Mouse (Mus musculus): ENCODE data around the gene Pcdh18. TPM values are rescaled to one million over a fixed set of nuclear protein-coding genes. Genes with fewer than 3 reads are reported as not detected.

Gene Pcdh18
- polyA plus RNA-seq (2016; fragmentation: Nextera tagmentation; extraction: Ambion mirVana), result 142 and 152 TPM in 2 replicates

DNA sequence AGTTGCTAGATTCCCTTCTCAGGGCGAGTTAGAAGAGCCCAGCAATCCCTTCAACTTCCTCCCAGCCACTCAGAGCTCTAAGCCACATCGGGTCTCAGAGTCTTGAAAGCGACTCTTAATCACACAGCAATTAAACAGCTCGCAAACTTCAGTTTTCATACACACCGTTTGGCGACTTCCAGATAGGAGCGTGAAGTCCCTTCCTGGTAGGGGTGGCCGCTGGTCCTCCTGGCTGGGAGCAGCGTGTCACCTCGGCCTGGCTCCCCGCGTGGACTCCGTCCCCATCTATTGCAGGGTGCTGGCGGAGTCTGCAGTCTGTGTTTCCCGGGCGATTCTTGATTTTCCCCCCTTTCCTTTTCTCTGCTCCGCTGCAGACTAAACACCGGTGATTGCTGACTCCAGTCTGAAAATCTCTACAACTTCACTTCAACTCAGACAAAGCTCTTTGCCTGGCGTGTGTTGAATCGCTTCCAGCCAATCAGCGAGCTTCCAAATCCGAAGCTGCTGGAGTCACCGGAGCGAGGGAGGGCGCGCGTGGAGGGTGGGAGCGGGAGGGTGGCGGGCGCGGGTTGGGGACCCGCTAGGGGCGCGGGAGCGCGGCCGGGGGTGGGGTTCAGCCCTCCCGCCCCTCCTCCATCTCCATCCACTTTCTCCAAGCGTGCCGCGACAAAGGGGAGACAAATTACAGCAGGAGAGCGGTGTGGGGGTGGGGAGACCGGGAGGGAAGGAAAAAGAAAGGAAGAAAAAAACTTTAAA, at the start of gene Pcdh18:
Gene Pcdh18 (minus strand): TSS at position 456 of the 756 bp plus-strand sequence.
- Histone ChIP-seq H3K4me2 (replicated peaks) (peak within 1 kb of the TSS; percentile 74), H3K36me3 (peaks cover 29% of the 10 kb centered on the region), H3K4me1 (0 out of 2 replicates have a peak, but pooled peaks cover 18% of the 10 kb centered on the region), H3K9me3 (no peaks in the 10 kb centered on the region), H3K27ac (peak within 1 kb of the TSS; percentile 100), H3K27me3 (no peaks in the 10 kb centered on the region), H3K4me3 (peak within 1 kb of the TSS; percentile 75), H3K9ac (peak within 1 kb of the TSS; percentile 89)
- peak; percentile 93 for ATAC-seq (ENCODE audit: insufficient number of reproducible peaks, insufficient read depth, low FRiP score, low TSS enrichment)
- 2% methylated on average over 43 of the region's 43 CpGs for WGBS

DNA sequence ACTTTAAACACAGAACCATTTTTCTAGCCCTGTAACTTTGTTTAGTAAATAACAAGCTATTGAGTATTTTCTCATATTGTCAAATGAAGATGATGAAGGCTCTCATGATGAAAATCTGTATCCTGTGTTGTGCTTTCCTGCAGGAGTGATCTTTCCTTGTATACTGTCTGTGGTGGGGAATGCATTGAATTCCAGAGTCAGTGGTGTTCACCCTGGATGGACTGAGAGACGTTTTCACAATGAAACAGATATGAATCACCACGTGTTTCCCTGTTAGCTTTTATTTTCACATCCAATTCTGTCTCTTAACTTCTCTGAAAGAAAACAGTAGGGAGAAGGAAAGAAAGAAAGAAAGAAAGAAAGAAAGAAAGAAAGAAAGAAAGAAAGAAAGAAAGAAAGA, 49.7 kb upstream of the Pcdh18 start:
- no peaks in the 10 kb centered on the region for H3K36me3 ChIP-seq
- no peak overlapping the region for H3K4me2 ChIP-seq (replicated peaks)
- H3K9me3 ChIP-seq, result no peaks in the 10 kb centered on the region
- WGBS, result 35% methylated on average over 2 of the region's 2 CpGs
- H3K4me1 ChIP-seq, result 0 out of 2 replicates have a peak, but pooled peaks cover 3% of the 10 kb centered on the region
- no peak overlapping the region for H3K9ac ChIP-seq
- no peaks in the 10 kb centered on the region for H3K27me3 ChIP-seq
- ATAC-seq (ENCODE audit: insufficient number of reproducible peaks, insufficient read depth, low FRiP score, low TSS enrichment), result no peak
- no peak overlapping the region for H3K27ac ChIP-seq
- no peak overlapping the region for H3K4me3 ChIP-seq

DNA sequence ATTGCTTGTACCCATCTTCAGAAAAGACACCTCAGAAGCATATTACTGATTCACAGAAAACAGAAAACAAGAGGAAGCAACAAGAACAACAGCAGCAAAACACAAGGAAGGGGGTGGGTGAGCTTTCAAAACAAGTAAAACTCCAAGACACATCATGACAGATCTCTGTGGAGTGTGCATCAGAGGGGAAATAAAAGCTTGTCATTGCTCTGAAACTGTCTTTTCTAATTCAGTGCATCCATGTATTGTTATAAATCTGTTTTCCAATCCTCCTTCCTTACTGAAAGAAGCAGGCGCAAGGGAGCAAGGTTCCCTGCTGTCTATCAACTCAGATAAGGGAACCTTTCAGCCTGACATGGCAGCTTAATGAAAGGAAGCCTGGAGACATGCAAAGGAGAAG, 48.4 kb upstream of the Pcdh18 start:
- H3K9me3 ChIP-seq, result no peaks in the 10 kb centered on the region
- 0 out of 2 replicates have a peak, but pooled peaks cover 3% of the 10 kb centered on the region for H3K4me1 ChIP-seq
- no peak overlapping the region for H3K4me3 ChIP-seq
- H3K36me3 ChIP-seq, result no peaks in the 10 kb centered on the region
- H3K27me3 ChIP-seq, result no peaks in the 10 kb centered on the region
- 83% methylated on average over 1 of the region's 1 CpGs for WGBS
- no peak overlapping the region for H3K9ac ChIP-seq
- ATAC-seq (ENCODE audit: insufficient number of reproducible peaks, insufficient read depth, low FRiP score, low TSS enrichment), result no peak
- H3K27ac ChIP-seq, result no peak overlapping the region
- H3K4me2 ChIP-seq (replicated peaks), result no peak overlapping the region

DNA sequence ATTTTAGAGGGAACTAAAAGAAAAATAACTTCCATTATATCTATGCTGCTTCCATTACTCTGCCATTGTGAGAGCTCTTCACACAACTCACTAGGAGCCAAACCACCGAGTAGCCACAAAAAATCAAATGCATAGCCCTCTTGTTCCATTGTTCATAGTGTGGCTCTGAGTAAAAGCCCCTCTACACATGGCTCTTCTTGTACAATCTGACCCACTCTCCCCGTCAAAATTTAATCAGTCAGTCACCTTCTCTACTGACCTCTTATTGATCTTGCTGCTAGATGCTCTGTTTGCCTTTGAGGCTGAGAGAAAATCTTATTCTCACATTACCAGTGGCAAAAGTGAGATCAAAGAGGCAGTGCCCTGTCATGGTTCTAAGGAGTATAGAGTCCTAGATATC, 31.2 kb upstream of the Pcdh18 start:
- no peak overlapping the region for H3K9ac ChIP-seq
- H3K4me2 ChIP-seq (replicated peaks), result no peak overlapping the region
- 37% methylated on average over 2 of the region's 2 CpGs for WGBS
- no peaks in the 10 kb centered on the region for H3K4me1 ChIP-seq
- no peaks in the 10 kb centered on the region for H3K36me3 ChIP-seq
- no peaks in the 10 kb centered on the region for H3K27me3 ChIP-seq
- no peak for ATAC-seq (ENCODE audit: insufficient number of reproducible peaks, insufficient read depth, low FRiP score, low TSS enrichment)
- no peaks in the 10 kb centered on the region for H3K9me3 ChIP-seq
- H3K27ac ChIP-seq, result no peak overlapping the region
- H3K4me3 ChIP-seq, result no peak overlapping the region

DNA sequence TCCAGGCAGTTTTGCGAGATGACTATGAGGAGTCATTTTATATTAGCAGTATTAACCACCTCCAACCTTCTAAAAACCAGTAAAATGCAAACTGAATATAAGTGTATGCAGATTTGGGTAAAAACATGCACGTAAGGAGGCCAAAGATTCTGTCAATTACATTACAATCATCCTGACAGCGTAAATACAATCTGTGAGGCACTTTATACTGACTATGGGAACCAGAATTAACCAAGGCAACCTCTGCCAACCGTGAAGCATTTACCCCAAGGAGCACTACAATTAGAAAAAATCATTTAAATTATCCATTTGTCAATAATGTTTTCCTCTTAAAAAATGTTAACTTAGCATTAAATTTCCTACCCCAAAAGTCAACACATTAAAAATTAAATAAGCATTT, 30.6 kb upstream of the Pcdh18 start:
- H3K36me3 ChIP-seq, result no peaks in the 10 kb centered on the region
- WGBS, result 65% methylated on average over 4 of the region's 4 CpGs
- no peaks in the 10 kb centered on the region for H3K4me1 ChIP-seq
- no peak overlapping the region for H3K9ac ChIP-seq
- H3K27ac ChIP-seq, result no peak overlapping the region
- no peak overlapping the region for H3K4me2 ChIP-seq (replicated peaks)
- no peaks in the 10 kb centered on the region for H3K27me3 ChIP-seq
- H3K4me3 ChIP-seq, result no peak overlapping the region
- ATAC-seq (ENCODE audit: insufficient number of reproducible peaks, insufficient read depth, low FRiP score, low TSS enrichment), result no peak
- H3K9me3 ChIP-seq, result no peaks in the 10 kb centered on the region

DNA sequence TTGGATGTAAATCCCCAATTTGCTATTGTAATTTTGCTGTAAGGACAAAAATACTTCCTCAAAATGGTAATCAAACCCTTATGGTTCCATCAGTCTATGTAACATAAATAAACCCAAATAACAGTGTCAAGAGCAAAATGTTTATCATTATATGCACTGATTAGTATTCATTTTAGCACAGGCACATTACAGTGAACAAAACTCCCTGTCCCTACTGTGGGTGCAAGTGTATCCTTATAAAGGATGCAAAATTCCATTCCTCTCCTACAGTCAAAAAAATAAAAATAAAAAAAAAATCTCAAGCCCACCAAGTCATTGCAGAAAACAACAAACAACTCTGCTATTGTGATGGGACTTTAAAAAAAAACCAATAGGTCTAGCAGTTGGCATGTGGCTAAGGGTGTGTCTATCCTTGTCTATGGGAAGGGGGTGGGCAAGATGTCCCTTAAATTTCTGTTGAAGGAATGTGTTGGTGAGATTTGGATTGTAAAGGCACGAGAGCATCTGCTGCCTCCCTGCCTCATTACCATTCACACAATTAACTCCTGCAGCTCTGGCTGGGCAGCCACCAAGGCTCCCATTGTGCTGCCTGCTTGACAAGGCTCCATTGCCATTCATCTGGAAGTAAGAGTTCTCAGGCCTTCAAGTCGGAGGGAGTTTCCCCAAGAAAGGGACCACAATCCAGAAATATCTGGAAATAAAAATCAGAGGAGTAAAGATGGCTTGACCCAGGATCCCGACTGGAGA, 12.0 kb upstream of the Pcdh18 start:
- H3K9me3 ChIP-seq, result no peaks in the 10 kb centered on the region
- no peak overlapping the region for H3K9ac ChIP-seq
- H3K4me1 ChIP-seq, result peaks cover 10% of the 10 kb centered on the region; the same call in 1 of the 2 replicates
- no peak overlapping the region for H3K27ac ChIP-seq
- H3K4me3 ChIP-seq, result no peak overlapping the region
- H3K27me3 ChIP-seq, result no peaks in the 10 kb centered on the region
- no peak overlapping the region for H3K4me2 ChIP-seq (replicated peaks)
- no peak for ATAC-seq (ENCODE audit: insufficient number of reproducible peaks, insufficient read depth, low FRiP score, low TSS enrichment)
- 11% methylated on average over 3 of the region's 3 CpGs for WGBS
- H3K36me3 ChIP-seq, result no peaks in the 10 kb centered on the region

DNA sequence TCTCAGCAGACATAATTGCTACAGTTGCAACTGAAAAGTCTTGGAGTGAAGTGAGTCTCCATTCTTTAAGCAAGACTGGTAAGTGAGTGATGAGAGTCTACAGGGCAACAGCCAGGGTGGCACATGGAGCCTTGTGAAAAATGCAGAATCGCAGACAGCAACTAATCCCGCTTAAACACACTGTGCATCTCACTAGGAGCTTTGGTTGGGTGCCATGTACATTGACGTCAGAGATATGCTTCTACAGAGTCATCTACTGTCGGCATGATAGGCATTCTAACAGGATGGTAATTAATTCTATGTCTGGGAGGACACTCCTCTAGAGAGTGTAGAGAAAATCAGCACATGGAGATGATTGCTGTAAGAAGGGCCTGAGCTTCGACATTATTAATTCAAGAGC, 5.6 kb upstream of the Pcdh18 start:
- Histone ChIP-seq H3K36me3 (no peaks in the 10 kb centered on the region), H3K4me3 (no peak overlapping the region), H3K27ac (no peak overlapping the region), H3K27me3 (no peaks in the 10 kb centered on the region), H3K4me1 (no peaks in the 10 kb centered on the region), H3K9ac (no peak overlapping the region), H3K4me2 (replicated peaks) (no peak overlapping the region), H3K9me3 (no peaks in the 10 kb centered on the region)
- ATAC-seq (ENCODE audit: insufficient number of reproducible peaks, insufficient read depth, low FRiP score, low TSS enrichment), result no peak
- WGBS, result 84% methylated on average over 5 of the region's 5 CpGs

DNA sequence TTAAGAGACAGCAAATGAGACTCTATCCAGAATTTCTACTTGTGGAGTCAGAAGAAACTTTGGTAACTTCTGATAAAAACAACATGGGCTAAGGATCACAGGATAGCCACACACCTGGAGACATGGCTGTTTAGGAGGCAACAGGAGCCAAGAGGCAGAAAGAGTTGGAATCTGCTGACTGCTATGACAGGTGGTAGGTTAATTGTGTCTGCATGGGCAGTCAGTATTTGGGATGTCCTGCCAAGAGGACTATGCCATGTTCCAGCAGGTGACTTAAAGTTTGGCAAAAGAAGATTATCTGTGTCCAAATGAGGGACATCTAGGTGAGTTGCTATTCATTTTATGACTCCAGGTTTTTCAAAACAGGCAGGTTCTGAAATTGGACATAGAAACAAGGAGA, 4.8 kb upstream of the Pcdh18 start:
- H3K27me3 ChIP-seq, result no peaks in the 10 kb centered on the region
- H3K4me1 ChIP-seq, result no peaks in the 10 kb centered on the region
- ATAC-seq (ENCODE audit: insufficient number of reproducible peaks, insufficient read depth, low FRiP score, low TSS enrichment), result no peak
- no peak overlapping the region for H3K4me2 ChIP-seq (replicated peaks)
- H3K36me3 ChIP-seq, result no peaks in the 10 kb centered on the region
- no peak overlapping the region for H3K9ac ChIP-seq
- no peak overlapping the region for H3K27ac ChIP-seq
- H3K4me3 ChIP-seq, result no peak overlapping the region
- no peaks in the 10 kb centered on the region for H3K9me3 ChIP-seq

DNA sequence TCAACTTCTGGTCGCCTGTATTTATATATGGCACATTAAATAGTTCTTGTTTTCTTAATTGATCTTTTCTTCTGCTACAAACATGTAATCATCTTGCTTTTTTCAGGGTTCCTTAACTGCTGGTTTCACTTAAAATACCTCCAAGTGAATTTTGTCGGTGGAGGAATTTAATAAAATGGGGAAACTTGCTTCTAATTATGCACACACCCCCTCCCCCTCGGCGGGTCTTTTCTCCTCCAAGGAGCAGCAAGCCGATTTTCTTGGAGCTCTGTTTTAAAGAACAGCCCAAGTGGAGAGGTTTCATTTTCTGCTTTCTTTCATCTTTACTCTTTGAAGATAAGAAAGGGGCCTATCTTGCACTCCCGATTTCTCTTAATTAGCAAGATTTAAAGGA, 498 bp upstream of the Pcdh18 start:
- H3K4me1 ChIP-seq, result 0 out of 2 replicates have a peak, but pooled peaks cover 12% of the 10 kb centered on the region
- H3K9me3 ChIP-seq, result no peaks in the 10 kb centered on the region
- H3K36me3 ChIP-seq, result peaks cover 23% of the 10 kb centered on the region
- peak overlapping the region; percentile 74 for H3K4me2 ChIP-seq (replicated peaks)
- peak; percentile 18; the same call in 1 of the 2 replicates for ATAC-seq (ENCODE audit: insufficient number of reproducible peaks, insufficient read depth, low FRiP score, low TSS enrichment)
- no peaks in the 10 kb centered on the region for H3K27me3 ChIP-seq
- peak overlapping the region; percentile 75 for H3K4me3 ChIP-seq
- WGBS, result under 1% methylated on average over 6 of the region's 6 CpGs
- peak overlapping the region; percentile 100 for H3K27ac ChIP-seq
- peak overlapping the region; percentile 89; the same call in 1 of the 2 replicates for H3K9ac ChIP-seq

DNA sequence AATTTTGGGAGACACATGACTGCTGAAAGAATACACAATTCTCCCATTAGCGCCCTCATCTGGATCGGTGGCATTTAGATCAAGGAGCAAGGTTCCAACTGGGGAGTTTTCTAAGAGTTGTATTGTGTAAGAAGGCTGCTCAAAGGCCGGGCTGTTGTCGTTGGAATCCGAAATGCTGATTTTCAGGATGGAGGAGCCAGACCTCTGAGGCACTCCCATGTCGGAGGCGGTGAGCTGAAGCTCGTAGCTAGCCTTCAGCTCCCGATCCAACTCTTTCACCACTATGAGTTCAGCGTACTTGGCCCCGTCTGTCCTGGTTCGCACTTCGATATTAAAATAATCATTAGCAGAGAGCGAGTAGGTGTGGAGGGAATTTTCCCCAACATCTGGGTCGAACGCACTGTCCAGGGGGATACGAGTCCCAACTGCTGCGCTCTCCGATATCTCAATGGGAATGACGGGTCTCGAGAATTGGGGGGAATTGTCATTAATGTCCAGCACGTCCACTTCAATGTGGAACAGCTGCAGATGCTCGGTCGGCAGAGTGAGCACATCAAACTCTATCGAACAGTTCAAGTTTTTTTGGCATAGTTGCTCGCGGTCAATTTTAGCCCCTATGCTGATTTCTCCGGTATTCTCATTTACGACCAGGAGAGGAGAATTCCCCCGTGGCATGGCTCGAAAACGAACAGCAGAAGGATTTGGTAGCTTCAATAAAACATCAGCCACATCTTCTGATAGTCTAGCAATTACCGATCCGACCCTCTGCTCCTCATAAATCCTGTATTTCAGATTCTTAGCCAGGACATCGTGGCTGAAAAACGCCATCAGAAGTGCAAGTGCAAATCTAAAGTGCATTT, 909 bp downstream of the Pcdh18 start:
- ATAC-seq (ENCODE audit: insufficient number of reproducible peaks, insufficient read depth, low FRiP score, low TSS enrichment), result no peak
- peaks cover 26% of the 10 kb centered on the region for H3K4me1 ChIP-seq

DNA sequence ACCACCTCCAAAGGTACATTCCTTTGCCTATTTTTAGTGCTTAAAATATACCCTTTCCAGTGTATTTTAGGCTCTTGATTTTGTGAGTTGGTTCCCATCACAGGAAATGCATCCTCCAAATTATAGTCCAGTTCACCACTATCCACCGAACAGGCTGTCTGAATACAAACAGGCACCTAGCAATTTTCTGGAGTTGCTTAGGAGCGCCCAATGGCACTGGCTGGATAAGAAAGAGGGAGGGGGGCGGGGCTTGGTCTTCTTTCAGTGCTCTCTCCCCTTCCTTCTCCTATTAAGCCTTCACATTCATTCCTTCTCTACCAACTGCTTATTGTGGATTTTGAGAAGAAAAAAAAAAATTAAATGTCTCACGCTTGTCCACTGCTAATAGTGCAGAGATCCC, 4.4 kb downstream of the Pcdh18 start:
- peak overlapping the region; percentile 74 for H3K4me2 ChIP-seq (replicated peaks)
- peaks cover 66% of the 10 kb centered on the region for H3K36me3 ChIP-seq
- peaks cover 42% of the 10 kb centered on the region for H3K4me1 ChIP-seq
- WGBS, result 51% methylated on average over 4 of the region's 4 CpGs
- H3K9ac ChIP-seq, result peak overlapping the region; percentile 89
- 0 out of 2 replicates have a peak overlapping the region, but pooled peaks have one; percentile 26 for H3K27ac ChIP-seq
- no peaks in the 10 kb centered on the region for H3K27me3 ChIP-seq
- ATAC-seq (ENCODE audit: insufficient number of reproducible peaks, insufficient read depth, low FRiP score, low TSS enrichment), result no peak
- H3K9me3 ChIP-seq, result no peaks in the 10 kb centered on the region
- H3K4me3 ChIP-seq, result peak overlapping the region; percentile 75

More for the DNA sequence above, 909 bp downstream of the Pcdh18 start:
- WGBS, result under 1% methylated on average over 36 of the region's 36 CpGs
- H3K36me3 ChIP-seq, result peaks cover 38% of the 10 kb centered on the region
- H3K9me3 ChIP-seq, result no peaks in the 10 kb centered on the region
- peak overlapping the region; percentile 75 for H3K4me3 ChIP-seq
- H3K4me2 ChIP-seq (replicated peaks), result peak overlapping the region; percentile 74
- peak overlapping the region; percentile 100 for H3K27ac ChIP-seq
- peak overlapping the region; percentile 89 for H3K9ac ChIP-seq
- no peaks in the 10 kb centered on the region for H3K27me3 ChIP-seq
